Mouse (Mus musculus): ENCODE data around the gene Adgrg6. TPM values are rescaled to one million over a fixed set of nuclear protein-coding genes. Genes with fewer than 3 reads are reported as not detected.

The Adgrg6 gene
- polyA plus RNA-seq (2015; fragmentation: Nextera tagmentation; extraction: Ambion mirVana): 0.52 and 0.84 TPM in 2 replicates

DNA sequence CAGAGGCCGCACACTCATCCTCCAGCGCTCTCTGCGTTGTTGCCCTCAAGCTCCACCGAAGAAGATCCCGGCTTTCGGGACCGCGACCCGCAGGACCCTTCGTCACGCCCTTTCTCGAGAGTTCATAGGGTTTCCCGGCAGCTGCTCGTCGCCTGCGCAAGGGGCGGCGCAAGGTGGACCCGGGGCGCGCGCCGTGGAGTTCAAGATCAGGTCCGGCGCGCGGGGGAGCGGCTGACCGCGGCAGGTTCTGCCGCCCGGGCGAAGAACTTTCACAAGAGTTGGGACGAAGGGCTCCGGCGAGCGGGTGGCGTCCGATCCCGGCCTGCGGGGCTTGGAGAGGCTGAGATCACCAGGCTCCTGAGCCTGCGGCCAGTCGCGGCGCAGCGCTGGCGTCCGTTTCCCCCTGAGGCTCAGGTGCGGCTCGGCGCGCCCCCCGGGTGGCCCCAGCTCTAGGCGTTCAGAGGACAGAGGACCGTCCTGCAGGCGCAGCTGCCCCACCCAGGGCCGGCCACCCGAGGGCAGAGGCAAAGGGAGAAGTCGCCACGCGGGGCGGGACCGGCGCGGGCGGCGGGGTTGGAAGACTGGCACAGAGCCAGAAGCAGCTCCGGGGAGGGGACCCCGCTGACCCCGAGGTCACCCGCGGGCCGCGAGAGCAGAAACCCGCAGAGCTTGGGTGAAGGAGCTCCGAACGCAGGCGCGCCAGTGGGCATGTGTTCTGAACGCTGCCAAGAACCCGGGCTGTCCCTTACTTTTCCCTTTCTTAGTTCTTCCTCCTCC lies at the start of gene Adgrg6:
Gene Adgrg6, minus strand, starts transcription at position 719 of the 777 bp plus-strand sequence.
- Histone ChIP-seq H3K4me3 (replicated peaks) (peak within 1 kb of the TSS; percentile 54), H3K4me2 (peak within 1 kb of the TSS; percentile 68), H3K9ac (no peak within 1 kb of the TSS), H3K27ac (replicated peaks) (no peak within 1 kb of the TSS), H3K4me1 (replicated peaks) (no peaks in the 10 kb centered on the region), H3K9me3 (replicated peaks) (no peaks in the 10 kb centered on the region), H3K27me3 (peaks cover 36% of the 10 kb centered on the region), H3K36me3 (replicated peaks) (no peaks in the 10 kb centered on the region)
- WGBS (ENCODE audit: insufficient replicate concordance): under 1% methylated on average over 81 of the region's 81 CpGs
- ATAC-seq (ENCODE audit: insufficient read depth): no peak

DNA sequence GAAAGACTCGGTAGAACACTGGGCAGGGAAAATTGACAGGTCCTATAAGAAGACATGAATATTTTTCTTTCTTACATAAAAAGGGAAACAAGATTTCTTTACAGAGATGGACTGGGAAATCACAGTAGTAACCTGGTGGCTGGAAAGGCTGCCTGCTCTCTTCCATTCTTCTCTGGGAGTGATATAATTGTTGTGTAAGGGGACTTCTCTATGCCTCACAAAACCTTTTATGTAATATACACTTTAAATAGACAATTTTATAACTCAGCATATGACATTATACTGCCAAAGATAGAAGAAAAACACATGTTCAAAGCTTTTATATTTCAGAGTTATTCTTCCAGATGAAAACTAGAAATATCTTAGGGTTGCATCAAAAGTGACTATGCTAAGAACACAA lies 46.8 kb upstream of the Adgrg6 start:
- H3K27me3 ChIP-seq: no peaks in the 10 kb centered on the region
- H3K4me1 ChIP-seq (replicated peaks): no peaks in the 10 kb centered on the region
- H3K36me3 ChIP-seq (replicated peaks): no peaks in the 10 kb centered on the region
- no peak overlapping the region for H3K4me3 ChIP-seq (replicated peaks)
- H3K4me2 ChIP-seq: no peak overlapping the region
- ATAC-seq (ENCODE audit: insufficient read depth): no peak
- 66% methylated on average over 1 of the region's 1 CpGs for WGBS (ENCODE audit: insufficient replicate concordance)
- H3K9me3 ChIP-seq (replicated peaks): no peaks in the 10 kb centered on the region
- no peak overlapping the region for H3K27ac ChIP-seq (replicated peaks)
- no peak overlapping the region for H3K9ac ChIP-seq

DNA sequence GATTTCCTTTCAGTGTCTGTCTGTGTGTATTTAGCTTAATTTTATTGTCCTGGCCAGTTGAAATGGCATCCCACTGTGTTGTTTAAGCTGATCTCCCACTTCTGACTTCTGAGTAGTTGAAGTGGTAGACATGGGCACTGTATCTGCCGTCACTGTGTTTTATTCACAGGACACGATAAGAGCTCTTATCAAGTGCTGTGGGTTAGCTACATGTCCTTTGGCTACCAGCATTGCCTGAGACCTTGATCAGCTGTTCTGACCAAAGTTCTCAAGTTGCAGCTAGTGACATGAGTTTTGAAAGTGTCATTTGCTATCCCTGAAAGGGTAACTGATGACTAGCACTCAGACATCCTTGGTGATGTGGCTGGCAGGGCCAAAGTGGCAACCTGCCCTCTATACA lies 45.4 kb upstream of the Adgrg6 start:
- H3K4me3 ChIP-seq (replicated peaks): no peak overlapping the region
- no peak overlapping the region for H3K9ac ChIP-seq
- H3K4me2 ChIP-seq: no peak overlapping the region
- no peaks in the 10 kb centered on the region for H3K36me3 ChIP-seq (replicated peaks)
- no peak overlapping the region for H3K27ac ChIP-seq (replicated peaks)
- H3K27me3 ChIP-seq: no peaks in the 10 kb centered on the region
- 45% methylated on average over 2 of the region's 2 CpGs for WGBS (ENCODE audit: insufficient replicate concordance)
- ATAC-seq (ENCODE audit: insufficient read depth): no peak
- no peaks in the 10 kb centered on the region for H3K4me1 ChIP-seq (replicated peaks)
- no peaks in the 10 kb centered on the region for H3K9me3 ChIP-seq (replicated peaks)

DNA sequence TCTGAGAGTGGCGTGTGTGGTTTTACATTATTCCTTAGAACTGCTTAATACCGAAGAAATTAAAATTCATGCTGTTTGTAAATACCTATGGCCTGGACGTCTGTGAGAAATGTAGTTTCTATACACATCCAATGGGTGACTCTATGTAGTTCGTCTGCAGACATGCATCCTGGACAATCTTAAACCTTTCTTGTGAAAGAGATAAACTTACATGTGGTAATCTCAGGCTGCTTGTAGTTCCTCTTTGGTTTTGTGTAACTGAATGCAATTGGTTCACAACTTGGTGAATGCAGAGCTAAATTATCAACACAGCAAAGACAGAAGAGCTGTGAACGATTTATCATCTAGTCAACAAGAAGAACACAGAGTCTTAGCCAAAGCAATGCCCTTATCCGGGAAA lies 44.2 kb upstream of the Adgrg6 start:
- Histone ChIP-seq H3K4me1 (replicated peaks) (no peaks in the 10 kb centered on the region), H3K9me3 (replicated peaks) (no peaks in the 10 kb centered on the region), H3K4me3 (replicated peaks) (no peak overlapping the region), H3K36me3 (replicated peaks) (no peaks in the 10 kb centered on the region), H3K4me2 (no peak overlapping the region), H3K9ac (no peak overlapping the region), H3K27me3 (no peaks in the 10 kb centered on the region), H3K27ac (replicated peaks) (no peak overlapping the region)
- ATAC-seq (ENCODE audit: insufficient read depth): no peak
- WGBS (ENCODE audit: insufficient replicate concordance): 53% methylated on average over 6 of the region's 6 CpGs

DNA sequence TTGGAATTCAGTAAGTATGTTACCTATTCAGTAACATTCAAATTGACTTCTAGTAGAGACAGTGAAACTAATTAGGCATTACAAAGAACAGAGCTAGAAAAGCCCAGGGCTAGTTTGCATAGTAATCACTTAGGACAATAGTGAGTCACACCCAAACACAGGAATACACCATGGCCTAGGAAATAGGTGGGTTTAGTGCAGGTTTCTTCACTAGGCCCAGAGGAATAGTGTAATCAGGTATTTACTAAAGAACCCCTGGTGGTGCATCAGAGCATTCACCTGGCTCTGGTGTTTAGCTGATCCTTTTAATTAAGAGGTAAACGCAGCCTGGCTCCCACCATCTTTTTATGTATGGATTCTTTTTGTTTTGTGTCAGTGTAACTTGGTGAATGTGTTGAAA lies 38.0 kb upstream of the Adgrg6 start:
- Histone ChIP-seq H3K9ac (no peak overlapping the region), H3K9me3 (replicated peaks) (no peaks in the 10 kb centered on the region), H3K36me3 (replicated peaks) (no peaks in the 10 kb centered on the region), H3K27ac (replicated peaks) (no peak overlapping the region), H3K27me3 (no peaks in the 10 kb centered on the region), H3K4me1 (replicated peaks) (no peaks in the 10 kb centered on the region), H3K4me2 (no peak overlapping the region), H3K4me3 (replicated peaks) (no peak overlapping the region)
- WGBS (ENCODE audit: insufficient replicate concordance): 76% methylated on average over 1 of the region's 1 CpGs
- no peak for ATAC-seq (ENCODE audit: insufficient read depth)

DNA sequence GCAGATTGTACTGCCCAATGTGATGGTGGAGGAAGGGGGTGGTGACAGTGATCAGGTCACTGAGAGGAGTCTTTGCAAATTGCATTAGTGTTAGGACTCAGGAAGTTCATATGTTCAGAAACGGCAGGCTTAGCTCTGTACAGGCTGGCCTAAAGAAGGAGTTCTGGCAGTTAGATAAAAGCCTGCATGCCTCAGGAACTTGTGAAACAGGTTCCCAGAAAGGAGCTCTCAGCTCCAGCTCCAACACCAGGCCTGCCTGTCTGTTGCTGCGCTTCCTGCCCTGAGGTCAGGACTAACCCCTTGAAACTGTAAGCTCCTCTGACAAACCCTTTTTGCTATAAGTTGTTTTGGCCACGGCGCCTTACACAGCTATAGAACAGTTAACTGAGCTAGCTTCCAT lies 28.8 kb upstream of the Adgrg6 start:
- WGBS (ENCODE audit: insufficient replicate concordance): 56% methylated on average over 4 of the region's 4 CpGs
- no peak overlapping the region for H3K9ac ChIP-seq
- no peaks in the 10 kb centered on the region for H3K9me3 ChIP-seq (replicated peaks)
- ATAC-seq (ENCODE audit: insufficient read depth): no peak
- H3K27me3 ChIP-seq: no peaks in the 10 kb centered on the region
- H3K36me3 ChIP-seq (replicated peaks): no peaks in the 10 kb centered on the region
- no peak overlapping the region for H3K4me2 ChIP-seq
- H3K4me1 ChIP-seq (replicated peaks): no peaks in the 10 kb centered on the region
- H3K4me3 ChIP-seq (replicated peaks): no peak overlapping the region
- no peak overlapping the region for H3K27ac ChIP-seq (replicated peaks)

DNA sequence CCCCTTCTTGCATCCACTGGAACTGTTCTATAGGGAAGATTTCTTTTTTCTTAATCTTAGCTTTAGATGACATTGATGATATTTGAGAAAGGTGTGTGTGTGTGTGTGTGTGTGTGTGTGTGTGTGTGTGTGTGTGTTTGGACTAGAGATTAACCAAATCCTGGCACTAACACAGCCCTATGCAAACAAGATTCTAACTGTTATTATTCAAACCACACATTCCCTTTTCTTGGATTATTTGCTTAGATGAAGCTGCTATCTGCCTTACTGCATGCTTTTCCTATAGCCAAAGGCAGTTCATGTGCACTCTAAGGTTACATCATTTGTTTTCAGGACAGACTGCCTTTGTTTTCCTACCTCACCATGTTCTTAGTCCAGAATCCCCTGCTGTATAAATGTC lies 25.7 kb upstream of the Adgrg6 start:
- Histone ChIP-seq H3K9ac (no peak overlapping the region), H3K9me3 (replicated peaks) (no peaks in the 10 kb centered on the region), H3K4me1 (replicated peaks) (no peaks in the 10 kb centered on the region), H3K27me3 (no peaks in the 10 kb centered on the region), H3K4me2 (no peak overlapping the region), H3K36me3 (replicated peaks) (no peaks in the 10 kb centered on the region), H3K4me3 (replicated peaks) (no peak overlapping the region), H3K27ac (replicated peaks) (no peak overlapping the region)
- ATAC-seq (ENCODE audit: insufficient read depth): no peak

DNA sequence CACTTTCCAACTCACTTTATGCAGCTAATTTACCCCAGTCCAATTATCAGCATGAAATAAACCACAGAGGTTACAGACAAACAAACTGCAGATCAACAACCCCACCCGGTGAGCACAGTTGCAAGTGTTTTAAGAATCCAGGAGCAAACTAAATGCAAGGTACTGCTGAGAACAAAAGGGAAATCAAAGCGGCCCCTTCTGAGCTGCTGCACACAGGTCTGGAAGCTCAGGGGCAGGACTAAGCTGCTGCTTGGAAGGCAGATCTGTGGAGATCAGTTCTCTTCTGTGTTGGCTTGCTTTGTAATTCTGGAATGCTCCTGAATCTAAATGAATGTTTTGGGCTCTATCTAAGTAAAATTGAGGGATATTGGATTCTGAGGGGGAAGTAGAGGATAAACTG lies 25.2 kb upstream of the Adgrg6 start:
- Histone ChIP-seq H3K36me3 (replicated peaks) (no peaks in the 10 kb centered on the region), H3K9me3 (replicated peaks) (no peaks in the 10 kb centered on the region), H3K4me3 (replicated peaks) (no peak overlapping the region), H3K27me3 (no peaks in the 10 kb centered on the region), H3K27ac (replicated peaks) (no peak overlapping the region), H3K4me2 (no peak overlapping the region), H3K9ac (no peak overlapping the region), H3K4me1 (replicated peaks) (no peaks in the 10 kb centered on the region)
- ATAC-seq (ENCODE audit: insufficient read depth): no peak
- whole genome bisulfite sequencing (ENCODE audit: insufficient replicate concordance): 23% methylated on average over 2 of the region's 2 CpGs

DNA sequence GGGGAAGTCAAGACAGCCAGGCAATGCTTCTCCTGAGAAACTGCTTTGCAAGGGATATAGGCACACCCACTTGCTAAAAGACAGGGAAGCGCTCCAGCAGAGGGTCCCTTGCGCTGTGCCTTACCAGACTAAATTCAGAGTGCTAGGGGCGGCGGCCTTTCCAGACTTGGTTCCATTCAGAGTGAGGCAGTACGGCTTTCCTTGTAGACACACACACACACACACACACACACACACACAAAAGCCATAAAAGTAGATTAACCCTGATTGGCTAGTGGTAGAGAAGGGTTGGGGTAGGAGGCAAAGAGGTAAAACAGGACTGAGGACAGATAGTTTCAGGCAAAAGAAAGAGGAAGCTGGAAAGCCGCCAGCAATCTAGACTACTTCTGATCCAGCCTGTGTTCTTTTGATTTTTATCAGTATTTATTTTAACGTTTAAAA lies 672 bp upstream of the Adgrg6 start:
- no peaks in the 10 kb centered on the region for H3K4me1 ChIP-seq (replicated peaks)
- no peaks in the 10 kb centered on the region for H3K36me3 ChIP-seq (replicated peaks)
- no peak overlapping the region for H3K27ac ChIP-seq (replicated peaks)
- H3K4me2 ChIP-seq: no peak overlapping the region
- WGBS (ENCODE audit: insufficient replicate concordance): 15% methylated on average over 7 of the region's 7 CpGs
- peaks cover 36% of the 10 kb centered on the region for H3K27me3 ChIP-seq
- H3K4me3 ChIP-seq (replicated peaks): no peak overlapping the region
- H3K9me3 ChIP-seq (replicated peaks): no peaks in the 10 kb centered on the region
- H3K9ac ChIP-seq: no peak overlapping the region
- ATAC-seq (ENCODE audit: insufficient read depth): no peak

DNA sequence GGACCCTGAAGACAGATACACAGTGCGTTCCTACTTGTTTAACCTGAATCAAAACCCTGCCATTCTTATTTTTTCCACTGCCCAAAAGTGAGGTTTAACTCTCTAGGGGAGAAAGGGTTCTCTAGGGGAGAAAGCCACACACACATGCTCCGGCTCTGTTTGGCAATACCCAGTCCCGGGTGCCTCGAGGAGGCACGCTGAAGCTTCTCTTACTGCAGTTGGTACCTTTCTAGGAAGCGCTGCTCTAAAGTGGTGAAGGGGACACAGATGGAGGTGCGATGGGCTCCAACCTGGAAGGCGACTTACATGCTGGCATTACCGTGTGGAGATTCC lies 885 bp downstream of the Adgrg6 start:
- no peaks in the 10 kb centered on the region for H3K36me3 ChIP-seq (replicated peaks)
- H3K4me2 ChIP-seq: peak overlapping the region; percentile 68
- H3K9ac ChIP-seq: no peak overlapping the region
- 5% methylated on average over 9 of the region's 9 CpGs for WGBS (ENCODE audit: insufficient replicate concordance)
- H3K9me3 ChIP-seq (replicated peaks): no peaks in the 10 kb centered on the region
- H3K27ac ChIP-seq (replicated peaks): no peak overlapping the region
- no peak for ATAC-seq (ENCODE audit: insufficient read depth)
- H3K4me1 ChIP-seq (replicated peaks): no peaks in the 10 kb centered on the region
- peak overlapping the region; percentile 54 for H3K4me3 ChIP-seq (replicated peaks)
- peaks cover 36% of the 10 kb centered on the region for H3K27me3 ChIP-seq

DNA sequence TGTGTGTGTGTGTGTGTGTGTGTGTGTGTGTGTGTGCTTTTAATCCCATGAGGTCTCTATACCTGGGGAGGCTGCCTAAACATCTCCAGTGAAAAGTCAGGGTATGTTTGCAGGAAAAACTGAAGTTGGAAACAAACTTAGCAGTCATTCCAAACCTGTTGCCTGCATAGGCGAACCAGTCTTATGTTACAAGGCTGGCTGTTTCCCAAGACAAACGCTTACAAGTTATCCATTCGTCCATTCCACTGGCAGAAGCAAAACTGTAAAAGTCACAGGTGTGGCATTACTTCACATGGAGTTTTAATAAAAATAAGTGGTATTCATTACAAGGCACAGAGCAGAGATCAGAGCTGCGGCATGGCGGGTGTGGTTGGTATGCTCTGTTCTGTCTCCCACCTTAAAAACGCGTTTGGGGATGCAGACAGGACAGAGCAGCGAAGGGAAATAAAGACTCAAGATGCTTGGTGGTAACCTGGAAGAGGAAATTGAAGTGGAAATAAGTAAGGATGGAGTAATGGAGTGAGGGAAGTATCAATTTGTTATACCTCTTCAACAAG lies 1.9 kb downstream of the Adgrg6 start:
- Histone ChIP-seq H3K4me3 (replicated peaks) (no peak overlapping the region), H3K36me3 (replicated peaks) (no peaks in the 10 kb centered on the region), H3K4me2 (no peak overlapping the region), H3K9me3 (replicated peaks) (no peaks in the 10 kb centered on the region), H3K9ac (no peak overlapping the region), H3K4me1 (replicated peaks) (no peaks in the 10 kb centered on the region), H3K27me3 (peaks cover 36% of the 10 kb centered on the region), H3K27ac (replicated peaks) (no peak overlapping the region)
- WGBS (ENCODE audit: insufficient replicate concordance): 51% methylated on average over 8 of the region's 8 CpGs
- ATAC-seq (ENCODE audit: insufficient read depth): no peak

DNA sequence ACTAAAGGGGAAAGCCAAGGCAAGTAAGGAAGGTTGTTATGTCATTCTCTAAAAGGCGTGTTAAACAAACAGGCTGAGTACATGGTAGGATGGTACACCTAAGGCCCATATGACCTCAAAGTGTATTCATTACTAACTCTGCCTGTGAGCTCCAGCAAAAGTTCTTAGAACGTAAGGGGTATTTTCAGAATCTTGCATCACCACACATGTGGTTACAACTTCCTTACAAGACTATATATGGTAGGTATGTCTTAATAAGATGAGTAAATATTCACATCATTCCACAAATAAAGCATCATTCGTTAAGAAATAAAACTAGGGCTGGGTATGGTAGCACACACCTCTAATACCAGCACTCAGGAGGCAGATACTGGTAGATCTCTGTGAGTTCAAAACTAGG lies 8.4 kb downstream of the Adgrg6 start:
- no peaks in the 10 kb centered on the region for H3K36me3 ChIP-seq (replicated peaks)
- no peaks in the 10 kb centered on the region for H3K27me3 ChIP-seq
- WGBS (ENCODE audit: insufficient replicate concordance): 60% methylated on average over 3 of the region's 3 CpGs
- no peaks in the 10 kb centered on the region for H3K9me3 ChIP-seq (replicated peaks)
- no peak for ATAC-seq (ENCODE audit: insufficient read depth)
- no peaks in the 10 kb centered on the region for H3K4me1 ChIP-seq (replicated peaks)
- H3K9ac ChIP-seq: no peak overlapping the region
- no peak overlapping the region for H3K27ac ChIP-seq (replicated peaks)
- H3K4me3 ChIP-seq (replicated peaks): no peak overlapping the region
- H3K4me2 ChIP-seq: no peak overlapping the region

Data from liver, embryonic 15.5 days (tissue).